Mouse (Mus musculus): ENCODE results near the gene Olfr1341. TPM values are rescaled to one million over a fixed set of nuclear protein-coding genes. Genes with fewer than 3 reads are reported as not detected.
A peak's percentile ranks its signal among the peaks of the same experiment; 100 is the strongest.

Olfr1341 gene
- polyA plus RNA-seq, 1 experiment from 2014 or later: not detected

GRCm38 (mm10) chr4:118741881-118742280 is 38.6 kb downstream of the Olfr1341 start:
- peak overlapping the region; percentile 32 for H3K4me2 ChIP-seq (replicated peaks)
- ATAC-seq (ENCODE audit: low FRiP score, low read depth): no peak

GRCm38 (mm10) chr4:118758637-118759036 is 55.3 kb downstream of the Olfr1341 start, which contains the start of gene Olfr1338:
Gene Olfr1338, minus strand, starts transcription at chr4:118758737.
- WGBS: 76% methylated on average over 1 of the region's 1 CpGs
- H3K36me3 ChIP-seq: no peaks in the 10 kb centered on the region
- H3K4me1 ChIP-seq: no peaks in the 10 kb centered on the region
- no peak within 1 kb of the TSS for H3K9ac ChIP-seq
- no peaks in the 10 kb centered on the region for H3K27me3 ChIP-seq (replicated peaks)
- no peak within 1 kb of the TSS for H3K4me3 ChIP-seq
- no peak within 1 kb of the TSS for H3K4me2 ChIP-seq (replicated peaks)
- no peak for ATAC-seq (ENCODE audit: low FRiP score, low read depth)
- no peak within 1 kb of the TSS for H3K27ac ChIP-seq
- H3K9me3 ChIP-seq: no peaks in the 10 kb centered on the region

More at GRCm38 (mm10) chr4:118741881-118742280, 38.6 kb downstream of the Olfr1341 start:
- Histone ChIP-seq H3K9me3 (0 out of 2 replicates have a peak, but pooled peaks cover 6% of the 10 kb centered on the region), H3K36me3 (no peaks in the 10 kb centered on the region), H3K4me3 (no peak overlapping the region), H3K9ac (no peak overlapping the region), H3K27me3 (replicated peaks) (peaks cover 17% of the 10 kb centered on the region), H3K27ac (no peak overlapping the region), H3K4me1 (no peaks in the 10 kb centered on the region)
- WGBS: 7% methylated on average over 16 of the region's 16 CpGs

Other genes with a start within 250 kb of the Olfr1341 start
- 0.46 and 0.68 TPM in 2 replicates for gene Mpl, start 246.0 kb upstream of the Olfr1341 start, polyA plus RNA-seq (2016; fragmentation: Nextera tagmentation; extraction: Ambion mirVana)
- gene Tie1, start 213.5 kb upstream of the Olfr1341 start, polyA plus RNA-seq (2016; fragmentation: Nextera tagmentation; extraction: Ambion mirVana): 23.2 and 23.5 TPM in 2 replicates
- gene 2610528J11Rik, start 176.5 kb upstream of the Olfr1341 start, polyA plus RNA-seq (2016; fragmentation: Nextera tagmentation; extraction: Ambion mirVana): 0.56 TPM in 1 of 2 replicates, not detected in the other
- gene Tmem125, start 159.5 kb upstream of the Olfr1341 start, polyA plus RNA-seq (2016; fragmentation: Nextera tagmentation; extraction: Ambion mirVana): 0.23 TPM in 1 of 2 replicates, not detected in the other
- 1.2 and 1.3 TPM in 2 replicates for gene Cfap57, start 82.7 kb upstream of the Olfr1341 start, polyA plus RNA-seq (2016; fragmentation: Nextera tagmentation; extraction: Ambion mirVana)
- 151 and 158 TPM in 2 replicates for gene Ebna1bp2, start 82.7 kb upstream of the Olfr1341 start, polyA plus RNA-seq (2016; fragmentation: Nextera tagmentation; extraction: Ambion mirVana)
- gene Olfr62, start 44.6 kb upstream of the Olfr1341 start, polyA plus RNA-seq (2016; fragmentation: Nextera tagmentation; extraction: Ambion mirVana): not detected in 2 replicates
- not detected in 2 replicates for gene Olfr1342, start 10.8 kb upstream of the Olfr1341 start, polyA plus RNA-seq (2016; fragmentation: Nextera tagmentation; extraction: Ambion mirVana)
- not detected in 2 replicates for gene Olfr1340, start 16.6 kb downstream of the Olfr1341 start, polyA plus RNA-seq (2016; fragmentation: Nextera tagmentation; extraction: Ambion mirVana)
- not detected in 2 replicates for gene Olfr1339, start 28.7 kb downstream of the Olfr1341 start, polyA plus RNA-seq (2016; fragmentation: Nextera tagmentation; extraction: Ambion mirVana)
- gene Olfr1338, start 55.2 kb downstream of the Olfr1341 start, polyA plus RNA-seq (2016; fragmentation: Nextera tagmentation; extraction: Ambion mirVana): not detected in 2 replicates
- not detected in 2 replicates for gene Olfr1337, start 79.1 kb downstream of the Olfr1341 start, polyA plus RNA-seq (2016; fragmentation: Nextera tagmentation; extraction: Ambion mirVana)
- not detected in 2 replicates for gene Olfr1335, start 106.4 kb downstream of the Olfr1341 start, polyA plus RNA-seq (2016; fragmentation: Nextera tagmentation; extraction: Ambion mirVana)
- gene Olfr1333, start 132.8 kb downstream of the Olfr1341 start, polyA plus RNA-seq (2016; fragmentation: Nextera tagmentation; extraction: Ambion mirVana): not detected in 2 replicates
- gene Olfr1331, start 161.1 kb downstream of the Olfr1341 start, polyA plus RNA-seq (2016; fragmentation: Nextera tagmentation; extraction: Ambion mirVana): not detected in 2 replicates
- gene Olfr1330, start 185.1 kb downstream of the Olfr1341 start, polyA plus RNA-seq (2016; fragmentation: Nextera tagmentation; extraction: Ambion mirVana): not detected in 2 replicates
- not detected in 2 replicates for gene Olfr1329, start 213.9 kb downstream of the Olfr1341 start, polyA plus RNA-seq (2016; fragmentation: Nextera tagmentation; extraction: Ambion mirVana)
- not detected in 2 replicates for gene Olfr1328, start 235.1 kb downstream of the Olfr1341 start, polyA plus RNA-seq (2016; fragmentation: Nextera tagmentation; extraction: Ambion mirVana)

Measured in neural tube, embryonic 12.5 days (tissue).